Mouse (Mus musculus): ENCODE data around the gene Oard1.

Gene Oard1

DNA sequence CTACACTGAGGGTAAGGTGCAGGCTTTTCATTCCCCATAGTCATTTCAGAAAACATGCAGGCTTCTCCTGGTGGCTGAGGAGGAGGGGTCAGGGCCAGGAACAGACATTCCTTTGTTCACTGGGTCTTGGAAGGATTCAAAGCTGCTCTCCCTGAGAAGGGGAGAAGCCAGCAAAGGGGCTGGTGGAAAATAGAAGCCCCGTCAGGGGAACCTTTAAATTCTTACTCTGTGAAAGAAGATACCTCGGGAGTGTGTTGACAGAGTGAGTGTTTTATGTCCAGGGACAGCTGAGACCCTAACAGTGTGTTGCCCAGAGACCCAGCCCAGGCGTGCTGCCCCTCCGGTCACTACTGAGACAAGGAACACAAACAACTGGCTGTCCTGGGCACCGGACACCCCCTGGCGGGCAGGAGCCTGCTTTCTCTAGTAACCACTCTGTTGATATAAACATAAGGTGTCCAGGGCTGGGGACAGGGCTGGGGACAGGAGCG is 27.7 kb downstream of the Oard1 start:
- no peak for DNase-seq

GRCm38 (mm10) chr17:48442745-48443457 is 33.1 kb downstream of the Oard1 start:
- peak; percentile 60 to 73 for DNase-seq

GRCm38 (mm10) chr17:48443542-48444145 is 33.8 kb downstream of the Oard1 start:
- DNase-seq, result peak; percentile 69 to 71

GRCm38 (mm10) chr17:48447675-48448074 is 37.9 kb downstream of the Oard1 start:
- no peak for DNase-seq

DNA sequence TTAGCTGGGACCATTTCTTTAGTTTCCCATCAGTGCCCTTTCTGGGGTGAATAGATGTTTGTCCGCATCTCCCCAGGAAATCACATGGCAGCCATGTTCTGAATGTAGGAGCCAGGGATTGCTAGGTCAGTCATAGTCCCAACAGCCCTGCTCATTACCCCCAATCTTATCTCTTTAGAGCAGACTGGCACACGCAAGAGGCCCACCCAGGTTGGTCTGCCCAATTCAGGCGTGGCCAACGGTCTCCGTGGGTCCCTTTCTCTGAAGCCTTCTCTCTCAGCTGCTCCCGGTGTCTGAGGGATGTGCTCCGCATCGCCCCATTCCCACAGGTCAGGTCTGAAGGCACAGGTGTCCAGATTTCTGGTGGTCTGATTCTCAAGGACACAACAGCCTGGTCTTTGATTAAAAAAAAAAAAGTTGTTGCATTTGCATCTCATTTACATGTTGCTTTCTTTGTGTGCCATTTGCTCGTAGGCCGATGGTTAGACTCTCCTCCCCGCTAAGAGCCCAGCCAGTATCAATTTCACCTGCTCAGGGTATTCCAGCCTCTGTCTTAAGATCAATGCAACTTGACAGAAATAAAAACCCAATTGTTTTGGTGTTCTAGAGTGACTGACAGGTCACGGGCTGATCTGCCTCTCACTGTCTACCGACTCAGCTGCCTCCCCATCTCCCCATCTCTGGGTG is 41.0 kb downstream of the Oard1 start:
- no peak for DNase-seq

GRCm38 (mm10) chr17:48451353-48451675 is 41.5 kb downstream of the Oard1 start, which contains the start of gene Tspo2:
Gene Tspo2 (minus strand): TSS chr17:48451522.
- DNase-seq, result no peak

- DNase-seq, result no peak
These were observed 42.1 kb downstream of the Oard1 start for GRCm38 (mm10) chr17:48451753-48452444.

- no peak for DNase-seq
These were observed 43.7 kb downstream of the Oard1 start for GRCm38 (mm10) chr17:48453489-48453888.

- no peak for DNase-seq
These were observed 44.4 kb downstream of the Oard1 start for GRCm38 (mm10) chr17:48454190-48454589.

GRCm38 (mm10) chr17:48454688-48455087 is 44.9 kb downstream of the Oard1 start, which contains the start of gene Unc5cl:
Gene Unc5cl (plus strand): TSS chr17:48454901.
- no peak for DNase-seq

- DNase-seq, result no peak
These were observed 46.1 kb downstream of the Oard1 start for GRCm38 (mm10) chr17:48455955-48456354.

DNA sequence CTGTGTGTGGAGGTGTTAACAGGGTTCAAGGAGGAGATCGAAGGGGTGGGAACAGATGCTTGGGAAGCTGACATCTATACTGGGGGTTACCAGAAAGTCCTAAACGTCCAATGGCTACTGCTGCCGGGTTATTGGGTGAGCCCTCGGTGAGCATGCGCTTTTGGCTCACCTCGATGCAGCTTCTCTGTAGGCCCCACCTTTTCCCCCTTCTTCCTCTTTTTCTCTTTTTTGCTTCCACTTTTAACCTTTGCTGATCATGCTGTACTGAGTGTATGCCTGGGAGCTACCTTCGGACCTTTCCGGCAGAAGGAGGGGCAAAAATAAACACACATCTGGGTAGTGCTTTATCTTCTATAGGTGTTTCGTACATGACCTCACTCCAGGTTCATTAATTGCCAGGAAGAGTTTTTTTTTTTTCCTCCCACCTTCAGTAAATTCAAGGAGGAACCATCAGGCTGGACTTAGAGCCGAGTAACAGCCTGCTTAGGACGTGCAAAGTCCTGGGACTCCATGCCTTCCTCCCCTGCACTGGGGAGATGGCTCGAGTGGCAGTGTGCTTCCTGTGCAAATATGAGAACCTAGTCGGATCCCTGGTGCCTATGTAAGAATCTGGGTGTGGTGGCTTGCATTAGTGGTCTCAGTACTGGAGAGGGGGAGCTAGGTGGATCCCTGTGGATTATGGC is 48.3 kb downstream of the Oard1 start:
- DNase-seq, result no peak

GRCm38 (mm10) chr17:48462096-48462495 is 52.3 kb downstream of the Oard1 start:
- DNase-seq, result no peak

DNA sequence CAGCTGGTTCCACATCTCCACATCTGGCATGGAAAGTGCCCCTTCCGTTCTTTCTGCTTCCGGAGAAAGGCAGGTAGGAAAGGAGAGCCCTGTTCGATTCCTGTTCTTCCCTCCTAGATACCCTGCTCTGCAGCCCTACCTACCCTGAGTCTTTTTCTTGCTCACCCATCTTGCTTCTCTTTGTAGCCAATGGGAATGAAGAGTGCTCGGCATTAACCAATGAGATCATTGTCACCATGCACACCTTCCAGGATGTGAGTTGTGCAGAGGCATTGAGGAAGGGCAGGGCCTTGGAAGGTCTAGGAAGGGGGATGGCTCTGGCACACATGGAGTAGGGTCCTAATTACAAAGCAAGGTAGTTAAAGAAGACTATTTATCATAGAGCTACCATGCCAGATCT is 53.6 kb downstream of the Oard1 start:
- no peak for DNase-seq
